Mouse (Mus musculus): ENCODE measurements around the gene Mrpl23. TPM values are rescaled to one million over a fixed set of nuclear protein-coding genes. Genes with fewer than 3 reads are reported as not detected.

Gene Mrpl23
- polyA plus RNA-seq, 1 experiment, result 74.0 TPM

GRCm38 (mm10) chr7:142555366-142556088 is 23.0 kb downstream of the Mrpl23 start:
- TF ChIP-seq POLR2A (IDR thresholded peaks at IDR 0.05; ENCODE audit: extremely low read depth, insufficient read depth, low read length) (no peak), CTCF (IDR thresholded peaks at IDR 0.05; ENCODE audit: extremely low read depth, insufficient read depth, low read length) (no peak)
- H3K4me3 ChIP-seq (ENCODE audit: insufficient read depth, low read length), result no peak overlapping the region
- no peaks in the 10 kb centered on the region for H3K4me1 ChIP-seq (ENCODE audit: control insufficient read depth, insufficient read depth, low read length)
- H3K27ac ChIP-seq (ENCODE audit: insufficient read depth, low read length), result no peak overlapping the region

DNA sequence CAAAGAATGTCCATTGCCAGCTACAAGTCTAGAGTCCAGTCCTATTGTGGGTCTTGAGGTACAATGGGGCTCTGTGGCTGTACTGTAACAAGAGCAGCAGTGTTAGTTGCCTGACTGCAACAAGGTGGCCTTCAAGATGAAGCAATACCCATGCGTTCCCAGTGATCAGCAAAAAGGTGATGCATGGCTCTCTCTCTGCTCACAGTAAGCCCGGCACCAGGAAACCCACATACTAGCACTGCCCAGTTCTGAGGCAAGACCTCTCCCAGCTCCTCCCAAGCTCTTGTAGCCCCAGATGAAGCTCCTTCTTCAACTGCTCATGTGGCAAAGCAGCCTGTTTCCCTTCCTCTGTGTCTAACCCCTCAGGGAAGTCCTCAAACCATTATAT is 23.6 kb downstream of the Mrpl23 start:
- TF ChIP-seq CTCF (IDR thresholded peaks at IDR 0.05; ENCODE audit: extremely low read depth, insufficient read depth, low read length) (no peak), POLR2A (IDR thresholded peaks at IDR 0.05; ENCODE audit: extremely low read depth, insufficient read depth, low read length) (no peak)

DNA sequence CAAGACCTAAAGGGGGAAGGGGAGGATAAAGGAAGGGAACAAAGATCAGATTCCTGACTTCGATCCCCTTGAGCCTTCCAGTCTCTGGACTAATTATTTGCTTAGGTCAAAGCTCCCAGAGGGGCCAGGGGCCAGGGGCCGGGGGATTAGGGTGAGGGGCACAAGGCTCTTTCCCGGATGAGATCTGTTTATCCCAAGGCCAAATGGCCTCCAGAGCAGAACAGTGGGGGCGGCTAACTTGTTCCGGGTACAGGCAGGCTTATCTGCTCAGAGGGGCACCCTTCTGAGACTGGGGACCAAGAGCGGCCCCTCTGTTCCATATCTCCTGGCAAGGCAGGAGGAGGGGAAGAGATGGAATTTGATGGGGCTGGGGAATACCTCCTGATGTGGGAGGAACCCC is 25.2 kb downstream of the Mrpl23 start:
- no peak for TF ChIP-seq CTCF (IDR thresholded peaks at IDR 0.05; ENCODE audit: extremely low read depth, insufficient read depth, low read length)
- no peak for TF ChIP-seq POLR2A (IDR thresholded peaks at IDR 0.05; ENCODE audit: extremely low read depth, insufficient read depth, low read length)
- Histone ChIP-seq H3K4me3 (ENCODE audit: insufficient read depth, low read length) (no peak overlapping the region), H3K27ac (ENCODE audit: insufficient read depth, low read length) (no peak overlapping the region), H3K4me1 (ENCODE audit: control insufficient read depth, insufficient read depth, low read length) (no peaks in the 10 kb centered on the region)

More for the DNA sequence above, 23.6 kb downstream of the Mrpl23 start:
- Histone ChIP-seq H3K27ac (ENCODE audit: insufficient read depth, low read length) (no peak overlapping the region), H3K4me1 (ENCODE audit: control insufficient read depth, insufficient read depth, low read length) (no peaks in the 10 kb centered on the region), H3K4me3 (ENCODE audit: insufficient read depth, low read length) (no peak overlapping the region)

DNA sequence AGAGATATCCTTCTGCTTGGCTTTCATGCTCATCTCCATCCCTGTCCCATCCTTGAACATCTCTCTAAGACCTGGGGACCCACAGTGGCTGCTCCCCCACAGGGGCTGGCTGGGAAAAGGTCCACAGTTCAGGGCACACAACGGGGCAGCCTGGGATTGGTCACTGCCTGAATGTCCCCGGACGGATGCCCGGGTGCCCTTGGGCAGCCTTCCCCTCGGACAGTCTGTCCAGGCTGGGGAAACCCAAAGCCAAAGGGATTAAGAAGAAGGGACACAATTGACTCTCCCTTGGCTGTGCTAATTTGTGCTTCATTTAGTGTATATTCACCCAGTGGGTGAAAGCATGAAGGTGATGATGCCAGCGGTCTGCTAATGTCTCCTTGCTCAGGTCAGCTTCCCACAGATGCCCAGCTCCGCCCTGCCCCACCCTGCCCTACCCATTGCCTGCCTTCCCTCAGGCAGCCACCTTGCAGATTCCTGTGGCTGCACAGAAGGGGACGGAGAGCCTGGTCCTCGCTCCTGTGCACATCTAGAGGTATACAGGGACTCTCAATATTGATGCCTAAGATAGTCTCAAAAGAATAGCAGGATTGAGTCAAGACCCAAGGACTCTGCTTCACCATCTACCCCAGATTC is 26.1 kb downstream of the Mrpl23 start:
- no peak overlapping the region for H3K27ac ChIP-seq (ENCODE audit: insufficient read depth, low read length)
- H3K4me3 ChIP-seq (ENCODE audit: insufficient read depth, low read length), result no peak overlapping the region
- no peaks in the 10 kb centered on the region for H3K4me1 ChIP-seq (ENCODE audit: control insufficient read depth, insufficient read depth, low read length)
- no peak for TF ChIP-seq CTCF (IDR thresholded peaks at IDR 0.05; ENCODE audit: extremely low read depth, insufficient read depth, low read length)
- TF ChIP-seq POLR2A (IDR thresholded peaks at IDR 0.05; ENCODE audit: extremely low read depth, insufficient read depth, low read length), result no peak

DNA sequence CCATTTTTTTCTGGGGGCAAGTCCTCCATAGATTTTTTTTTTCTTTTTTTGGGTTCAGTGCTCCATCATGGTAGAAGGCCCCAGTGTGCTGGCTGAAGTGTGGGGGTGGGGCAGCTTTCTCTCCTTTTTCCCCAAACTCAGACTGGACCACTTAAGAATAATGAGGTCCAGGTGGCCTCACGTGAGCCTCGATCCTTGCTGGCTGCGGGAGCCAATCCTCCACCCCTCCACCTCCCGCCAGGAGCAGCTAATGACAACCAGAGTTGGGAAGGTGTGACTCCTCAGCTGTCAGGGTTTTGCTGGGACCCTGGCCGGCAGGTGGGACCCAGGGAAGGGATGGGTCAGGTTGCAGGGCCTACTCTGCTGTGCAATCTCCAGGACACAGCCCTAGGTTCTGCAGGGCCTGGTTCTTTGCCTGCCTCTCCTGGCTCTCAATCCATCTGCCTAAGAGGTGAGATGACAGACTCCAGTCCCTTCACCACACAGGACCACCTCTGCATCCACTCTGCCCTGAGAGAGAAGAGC is 27.2 kb downstream of the Mrpl23 start:
- Histone ChIP-seq H3K27ac (ENCODE audit: insufficient read depth, low read length) (no peak overlapping the region), H3K4me1 (ENCODE audit: control insufficient read depth, insufficient read depth, low read length) (no peaks in the 10 kb centered on the region), H3K4me3 (ENCODE audit: insufficient read depth, low read length) (no peak overlapping the region)
- no peak for TF ChIP-seq POLR2A (IDR thresholded peaks at IDR 0.05; ENCODE audit: extremely low read depth, insufficient read depth, low read length)
- TF ChIP-seq CTCF (IDR thresholded peaks at IDR 0.05; ENCODE audit: extremely low read depth, insufficient read depth, low read length), result no peak

DNA sequence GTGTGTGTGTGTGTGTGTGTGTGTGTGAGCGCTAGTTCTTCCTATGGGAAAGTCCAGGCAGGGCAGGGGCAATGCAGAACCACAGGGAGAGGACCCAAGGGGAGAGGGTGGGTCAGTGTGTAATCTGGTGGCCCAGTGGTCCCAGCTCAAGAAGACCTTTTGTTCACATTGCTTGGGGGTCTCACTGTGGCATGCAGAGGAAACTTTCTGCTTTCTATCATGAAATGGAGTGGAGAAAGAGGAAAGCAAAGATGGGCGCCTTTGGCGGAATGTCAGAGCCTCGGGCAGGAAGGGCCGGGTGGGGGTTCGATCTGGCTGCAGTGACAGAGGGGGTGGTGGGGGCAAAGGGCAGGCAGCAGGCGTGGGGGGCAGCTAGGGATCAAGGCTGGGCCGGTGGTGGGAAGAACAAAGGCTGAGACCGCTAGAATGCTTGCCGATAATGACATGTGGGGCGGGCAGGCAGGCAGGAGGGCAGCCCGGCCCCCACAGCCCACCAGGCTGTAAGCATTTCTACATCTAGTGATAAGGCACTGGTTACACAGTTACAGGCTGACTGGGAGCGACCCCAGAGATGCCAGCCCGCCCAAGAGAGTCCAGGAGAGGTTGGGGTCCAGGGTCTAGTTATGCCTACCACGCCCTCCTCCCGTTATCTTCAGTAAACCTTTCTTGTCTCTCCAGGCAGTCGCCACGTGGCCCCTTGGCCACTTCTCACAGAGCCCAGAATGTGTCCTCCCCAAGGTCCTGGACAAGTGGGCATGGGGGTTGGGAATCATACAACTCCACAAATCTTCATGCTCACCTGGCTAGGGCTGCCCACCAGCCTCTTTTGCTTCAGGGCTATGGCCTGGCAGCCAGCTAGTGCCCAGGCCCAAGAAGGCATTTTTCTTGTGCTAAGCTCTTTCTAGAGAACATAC is 28.7 kb downstream of the Mrpl23 start:
- H3K4me1 ChIP-seq (ENCODE audit: control insufficient read depth, insufficient read depth, low read length), result no peaks in the 10 kb centered on the region
- no peak overlapping the region for H3K27ac ChIP-seq (ENCODE audit: insufficient read depth, low read length)
- no peak overlapping the region for H3K4me3 ChIP-seq (ENCODE audit: insufficient read depth, low read length)
- TF ChIP-seq POLR2A (IDR thresholded peaks at IDR 0.05; ENCODE audit: extremely low read depth, insufficient read depth, low read length) (no peak), CTCF (IDR thresholded peaks at IDR 0.05; ENCODE audit: extremely low read depth, insufficient read depth, low read length) (no peak)

DNA sequence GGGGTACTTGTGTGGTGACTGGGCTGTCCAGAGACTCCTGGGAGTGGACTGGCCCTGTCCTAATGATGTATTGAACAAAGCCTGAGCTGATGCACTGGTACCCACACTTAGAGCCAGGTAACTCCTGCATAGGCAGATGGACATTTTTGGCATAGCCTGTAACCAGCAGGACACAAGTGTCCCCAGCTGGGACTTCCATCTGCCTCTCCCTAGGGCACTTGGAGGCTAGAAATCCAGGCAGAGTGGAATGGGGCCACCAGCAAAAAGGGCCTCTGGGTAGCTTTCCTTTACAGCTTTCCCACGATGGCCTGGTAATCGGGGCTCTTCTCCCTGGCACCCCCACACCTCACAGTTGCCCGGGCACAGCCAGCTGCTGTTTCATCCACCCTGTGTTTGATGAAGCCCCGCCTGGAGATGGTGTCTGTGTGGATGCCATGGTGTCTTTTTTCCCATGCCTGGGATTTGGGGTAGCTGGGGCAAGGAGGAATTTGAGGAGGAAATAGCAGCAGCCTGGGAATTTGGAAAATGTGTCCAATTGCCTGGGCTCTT is 29.4 kb downstream of the Mrpl23 start:
- no peak for TF ChIP-seq CTCF (IDR thresholded peaks at IDR 0.05; ENCODE audit: extremely low read depth, insufficient read depth, low read length)
- no peak for TF ChIP-seq POLR2A (IDR thresholded peaks at IDR 0.05; ENCODE audit: extremely low read depth, insufficient read depth, low read length)
- Histone ChIP-seq H3K27ac (ENCODE audit: insufficient read depth, low read length) (no peak overlapping the region), H3K4me1 (ENCODE audit: control insufficient read depth, insufficient read depth, low read length) (no peaks in the 10 kb centered on the region), H3K4me3 (ENCODE audit: insufficient read depth, low read length) (no peak overlapping the region)

- TF ChIP-seq POLR2A (IDR thresholded peaks at IDR 0.05; ENCODE audit: extremely low read depth, insufficient read depth, low read length), result no peak
- TF ChIP-seq CTCF (IDR thresholded peaks at IDR 0.05; ENCODE audit: extremely low read depth, insufficient read depth, low read length), result no peak
- Histone ChIP-seq H3K4me1 (ENCODE audit: control insufficient read depth, insufficient read depth, low read length) (no peaks in the 10 kb centered on the region), H3K4me3 (ENCODE audit: insufficient read depth, low read length) (no peak overlapping the region), H3K27ac (ENCODE audit: insufficient read depth, low read length) (no peak overlapping the region)
Measured at GRCm38 (mm10) chr7:142563168-142563567, 30.7 kb downstream of the Mrpl23 start.

All from cortical plate, adult 2 months (tissue).